Mouse (Mus musculus) NIH3T3 (cell line): ENCODE measurements at regions not wholly inside any gene's neighbourhood (a gene's known extent, or its start where the extent isn't known, plus 50 kb on each side); places are given as distances from the start of the nearest gene placed in this dataset.
"Not testable (repeated sequence)": the region's sequence is repeated elsewhere in the genome, so short reads cannot be mapped to it uniquely, and the experiment has no call there.

Experiments used
- DNase-seq: peaks from one replicate; pipeline ENCODE4 v3.0.0-alpha.2; 2012; ENCODE audit warnings: low read depth

DNA sequence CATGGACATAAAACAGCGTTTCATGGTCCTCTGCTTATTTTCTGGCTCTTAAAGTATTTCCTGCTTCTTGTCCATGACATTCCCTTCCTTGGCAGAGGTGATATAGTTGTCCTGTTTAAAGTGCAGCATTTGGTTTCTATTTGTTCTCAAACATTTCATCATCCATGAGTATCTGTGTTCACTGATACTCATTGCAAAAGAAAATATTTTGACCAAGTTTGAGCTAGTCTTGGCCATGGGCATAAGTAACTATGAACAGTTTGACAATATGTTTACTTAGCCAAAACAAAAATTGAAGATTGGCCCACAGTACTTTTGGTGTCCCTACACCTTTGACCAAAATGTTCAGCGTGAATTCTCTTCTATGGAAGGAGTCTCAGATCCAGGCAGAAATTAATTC is 58.7 kb upstream of the 2310057J18Rik start:
- DNase-seq, result not testable (repeated sequence)

DNA sequence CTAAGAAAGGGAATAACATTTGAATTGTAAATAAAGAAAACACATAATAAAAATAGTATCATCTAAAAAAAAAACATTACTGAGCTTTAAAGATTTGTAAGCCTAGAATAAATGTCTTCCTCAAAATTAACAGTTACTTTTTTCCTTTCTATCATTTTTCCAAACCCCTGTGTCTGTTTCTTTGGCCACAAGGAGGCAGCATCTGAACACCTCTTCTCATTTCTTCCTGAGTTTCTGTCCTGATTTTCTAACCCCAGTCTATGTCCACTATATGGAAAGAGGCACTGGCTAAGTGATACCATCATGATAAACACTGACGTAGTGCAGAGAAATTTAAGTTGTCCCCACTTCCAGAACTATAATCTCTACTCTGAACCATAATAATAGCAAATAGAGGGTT is 55.8 kb upstream of the Soga3 start:
- peak; percentile 77 for DNase-seq
